Mouse (Mus musculus) kidney, adult 2 months (tissue): ENCODE measurements at regions not wholly inside any gene's neighbourhood (a gene's known extent, or its start where the extent isn't known, plus 50 kb on each side); places are given as distances from the start of the nearest gene placed in this dataset.

Source experiments
- DNase-seq: peaks from one replicate; pipeline ENCODE4 v3.0.0; 2021
- H3K27ac ChIP-seq: fragments of 200-500 bp; 2 replicates; pipeline ENCODE4 v1.5.1; 2012; ENCODE audit warnings: low read depth, low read length, control low read depth, inconsistent platforms; ENCODE audit not compliant: insufficient read depth
- H3K27me3 ChIP-seq: fragments of 200-500 bp; replicated peaks from 2 replicates; pipeline ENCODE4 v1.6.1; 2012; ENCODE audit warnings: mild to moderate bottlenecking, moderate library complexity, low read length, inconsistent platforms; ENCODE audit not compliant: control insufficient read depth, insufficient read depth
- H3K36me3 ChIP-seq: fragments of 200-500 bp; 2 replicates; pipeline ENCODE4 v1.6.1; 2012; ENCODE audit warnings: mild to moderate bottlenecking, moderate library complexity, low read length, inconsistent platforms; ENCODE audit not compliant: control insufficient read depth, insufficient read depth
- H3K4me1 ChIP-seq: fragments of 200-500 bp; 2 replicates; pipeline ENCODE4 v1.6.1; 2011; ENCODE audit warnings: low read length; ENCODE audit not compliant: control insufficient read depth, insufficient read depth
- H3K4me3 ChIP-seq: fragments of 200-500 bp; 2 replicates; pipeline ENCODE4 v1.5.1; 2011; ENCODE audit warnings: mild to moderate bottlenecking, low read depth, low read length, control low read depth; ENCODE audit not compliant: insufficient read depth
- CTCF ChIP-seq: fragments of 200-500 bp; conservative IDR thresholded peaks from 2 replicates; pipeline ENCODE4 v1.5.1; 2011; ENCODE audit warnings: low read depth, mild to moderate bottlenecking, control low read depth, low read length, moderate library complexity, mixed read lengths; ENCODE audit not compliant: insufficient read depth, insufficient read length
- POLR2A ChIP-seq: fragments of 200-500 bp; IDR thresholded peaks from one replicate; pipeline ENCODE4 v1.6.1; 2011; ENCODE audit warnings: low read depth, low read length, control low read depth
- WGBS: fragments of 180-500 bp; shearing (Covaris S2); methylation state at CpG from one replicate; pipeline ENCODE4 v1.1.7; 2018; 5-methylcytosine and 5-hydroxymethylcytosine counted together

DNA sequence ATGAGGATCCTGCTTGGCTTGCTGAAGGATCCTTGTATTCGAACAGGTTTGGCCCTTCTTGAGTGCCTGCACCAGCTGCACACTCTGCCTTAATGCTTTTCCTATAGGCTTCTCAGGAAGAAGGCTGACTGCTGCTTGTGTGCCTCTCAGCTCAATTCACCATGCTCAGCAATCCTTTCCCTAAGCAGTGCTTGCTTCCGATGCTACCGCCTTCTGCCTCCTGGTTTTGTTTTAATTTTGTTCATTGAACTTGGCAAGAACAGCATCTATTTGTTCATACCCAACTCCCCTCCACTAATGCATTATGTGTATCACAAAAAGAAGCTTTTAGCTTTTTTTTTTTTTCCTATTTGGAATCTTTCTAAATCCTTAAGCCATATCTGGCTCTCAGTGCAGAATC lies 3053.5 kb upstream of the Lrrc6 start:
- Histone ChIP-seq H3K36me3 (no peaks in the 10 kb centered on the region), H3K4me1 (no peaks in the 10 kb centered on the region), H3K27ac (no peak overlapping the region), H3K27me3 (no peaks in the 10 kb centered on the region), H3K4me3 (no peak overlapping the region)
- no peak for DNase-seq
- TF ChIP-seq CTCF (no peak), POLR2A (no peak)
- WGBS: 90% methylated on average over 3 of the region's 3 CpGs

DNA sequence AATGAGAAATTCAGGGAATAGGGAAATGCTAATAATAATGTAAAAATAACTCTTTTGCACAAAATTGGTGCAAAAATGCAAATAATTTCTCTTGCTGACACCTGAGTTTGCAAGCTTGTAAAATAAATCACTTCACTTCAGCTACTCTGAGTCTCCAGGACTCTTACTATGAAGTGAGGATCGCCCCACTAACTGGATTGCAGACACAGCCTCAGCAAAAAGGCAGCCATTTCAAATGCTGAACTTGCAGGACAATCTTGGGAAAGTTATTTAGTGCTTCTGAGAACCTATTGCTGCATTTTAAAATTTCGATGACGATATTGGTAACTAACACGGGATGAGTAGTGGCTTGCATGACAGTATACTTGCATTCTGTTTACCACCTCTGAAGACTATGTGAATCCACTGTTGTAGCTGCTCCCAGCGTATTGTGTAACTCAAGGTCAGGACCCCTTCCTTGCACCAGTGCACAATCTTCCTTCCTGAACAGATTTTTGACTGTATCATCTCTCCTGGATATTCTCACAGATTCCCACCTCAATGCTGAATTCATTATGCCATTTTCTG lies 3051.4 kb upstream of the Lrrc6 start:
- TF ChIP-seq POLR2A (no peak), CTCF (no peak)
- H3K36me3 ChIP-seq: no peaks in the 10 kb centered on the region
- 48% methylated on average over 5 of the region's 5 CpGs for WGBS
- DNase-seq: no peak
- H3K27me3 ChIP-seq: no peaks in the 10 kb centered on the region
- H3K4me3 ChIP-seq: no peak overlapping the region
- no peaks in the 10 kb centered on the region for H3K4me1 ChIP-seq
- H3K27ac ChIP-seq: no peak overlapping the region

DNA sequence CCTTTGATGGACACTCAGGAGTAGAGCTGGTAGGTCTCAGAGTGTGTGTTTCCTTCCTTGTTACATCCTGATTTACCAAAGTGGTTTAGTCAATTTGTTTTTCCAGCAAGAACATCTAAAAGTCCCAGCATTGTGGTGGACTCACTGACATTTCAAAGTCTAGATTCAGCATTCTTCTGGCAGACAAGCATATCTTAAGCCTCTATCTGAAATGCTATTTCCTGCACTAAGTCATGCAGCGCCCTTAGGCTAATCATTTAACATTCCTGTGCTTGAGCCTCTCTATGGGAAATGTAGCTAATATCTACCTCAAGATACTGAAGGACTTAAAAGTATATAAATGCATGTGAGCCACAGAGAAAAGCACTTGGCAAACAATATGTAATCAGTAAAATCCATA lies 3050.3 kb upstream of the Lrrc6 start:
- no peak for TF ChIP-seq POLR2A
- no peak for TF ChIP-seq CTCF
- WGBS: 50% methylated on average over 1 of the region's 1 CpGs
- Histone ChIP-seq H3K4me1 (no peaks in the 10 kb centered on the region), H3K36me3 (no peaks in the 10 kb centered on the region), H3K27me3 (no peaks in the 10 kb centered on the region), H3K27ac (no peak overlapping the region), H3K4me3 (no peak overlapping the region)
- no peak for DNase-seq

DNA sequence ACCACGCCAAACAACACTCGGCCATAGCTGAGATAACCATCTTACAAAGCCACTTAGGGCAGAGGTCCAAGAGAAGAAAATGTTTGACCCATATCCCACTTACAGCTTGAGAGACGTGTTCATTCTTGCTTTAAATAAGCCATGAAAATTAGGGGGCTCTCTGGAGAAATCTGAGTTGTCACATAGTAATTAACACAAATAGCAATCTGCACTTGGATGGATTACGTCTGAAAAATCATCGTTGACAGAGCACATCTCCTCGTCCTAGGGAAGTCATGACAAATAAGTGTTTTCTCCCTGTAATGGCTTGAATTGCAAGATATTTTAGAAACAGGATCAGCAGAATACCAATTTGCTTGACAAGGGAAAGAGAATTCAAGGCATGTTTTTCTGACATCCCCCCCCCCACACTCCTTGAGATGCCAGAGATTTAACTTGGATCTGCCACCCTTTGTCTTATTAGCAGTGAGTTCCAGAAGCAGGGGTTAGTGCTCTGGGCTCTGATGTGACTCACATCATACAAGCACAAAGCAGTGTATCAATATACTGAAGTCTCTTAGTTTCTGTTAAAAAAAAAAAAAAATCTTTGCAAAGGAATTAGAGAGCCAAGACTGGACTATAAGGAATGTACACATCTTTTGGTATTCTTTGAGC lies 3025.9 kb upstream of the Lrrc6 start:
- no peak for TF ChIP-seq POLR2A
- no peak for TF ChIP-seq CTCF
- Histone ChIP-seq H3K4me3 (no peak overlapping the region), H3K4me1 (no peaks in the 10 kb centered on the region), H3K27ac (no peak overlapping the region), H3K36me3 (no peaks in the 10 kb centered on the region), H3K27me3 (no peaks in the 10 kb centered on the region)
- WGBS: 63% methylated on average over 6 of the region's 6 CpGs
- no peak for DNase-seq

DNA sequence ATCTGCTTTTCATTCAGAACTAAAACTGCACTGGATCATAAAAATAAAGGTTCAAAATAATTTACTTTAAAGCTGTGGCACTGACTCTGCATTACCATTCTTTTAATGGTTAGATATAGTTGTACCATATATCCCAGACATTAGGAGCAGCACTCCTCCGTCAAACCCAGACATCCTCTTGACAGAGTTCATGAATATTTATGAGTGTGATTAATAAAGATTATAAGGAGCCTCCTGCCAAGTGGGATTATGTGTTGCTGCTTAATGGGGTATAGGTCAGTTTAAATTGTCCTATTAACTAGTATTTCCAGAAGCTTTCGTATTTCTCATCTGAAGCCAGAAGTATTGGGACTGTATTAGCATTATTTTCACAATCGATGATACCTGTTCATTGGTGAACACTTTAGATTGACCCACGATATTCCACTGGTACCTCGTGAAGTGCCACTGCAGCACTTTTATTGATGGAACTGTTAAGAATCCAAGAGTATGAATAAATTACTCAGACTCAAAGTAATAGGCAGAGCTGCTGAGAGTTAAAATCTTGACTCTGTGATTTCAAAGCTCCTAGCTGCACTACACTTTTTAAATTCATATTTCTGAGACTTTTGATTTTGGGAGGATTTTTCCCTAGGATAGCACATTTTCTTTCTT lies 2983.8 kb upstream of the Lrrc6 start:
- WGBS: 71% methylated on average over 5 of the region's 5 CpGs
- H3K4me3 ChIP-seq: no peak overlapping the region
- no peaks in the 10 kb centered on the region for H3K36me3 ChIP-seq
- no peaks in the 10 kb centered on the region for H3K4me1 ChIP-seq
- no peak for DNase-seq
- no peak overlapping the region for H3K27ac ChIP-seq
- TF ChIP-seq CTCF: no peak
- TF ChIP-seq POLR2A: no peak
- H3K27me3 ChIP-seq: no peaks in the 10 kb centered on the region

DNA sequence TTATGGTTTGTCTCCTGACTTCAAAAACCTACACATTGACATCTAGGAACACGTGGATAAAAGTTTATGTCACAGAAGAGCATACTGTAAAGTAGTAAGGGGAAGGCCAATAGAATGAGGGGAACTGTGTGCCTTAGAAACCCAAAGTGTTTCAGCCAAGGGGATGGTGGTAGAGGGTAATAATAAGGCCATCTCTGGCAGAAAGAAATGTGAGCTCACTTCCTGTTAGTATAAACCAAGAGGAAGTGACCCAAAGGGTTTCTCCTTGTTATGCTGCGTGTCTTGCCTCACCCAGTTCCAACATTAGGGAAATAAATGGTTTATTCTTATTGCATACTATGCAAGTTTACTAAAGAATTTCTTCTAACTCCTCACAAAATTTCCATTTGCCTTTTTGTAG lies 2982.4 kb upstream of the Lrrc6 start:
- 67% methylated on average over 2 of the region's 2 CpGs for WGBS
- no peaks in the 10 kb centered on the region for H3K27me3 ChIP-seq
- H3K36me3 ChIP-seq: no peaks in the 10 kb centered on the region
- DNase-seq: no peak
- H3K4me1 ChIP-seq: no peaks in the 10 kb centered on the region
- TF ChIP-seq CTCF: no peak
- TF ChIP-seq POLR2A: no peak
- no peak overlapping the region for H3K27ac ChIP-seq
- H3K4me3 ChIP-seq: no peak overlapping the region

DNA sequence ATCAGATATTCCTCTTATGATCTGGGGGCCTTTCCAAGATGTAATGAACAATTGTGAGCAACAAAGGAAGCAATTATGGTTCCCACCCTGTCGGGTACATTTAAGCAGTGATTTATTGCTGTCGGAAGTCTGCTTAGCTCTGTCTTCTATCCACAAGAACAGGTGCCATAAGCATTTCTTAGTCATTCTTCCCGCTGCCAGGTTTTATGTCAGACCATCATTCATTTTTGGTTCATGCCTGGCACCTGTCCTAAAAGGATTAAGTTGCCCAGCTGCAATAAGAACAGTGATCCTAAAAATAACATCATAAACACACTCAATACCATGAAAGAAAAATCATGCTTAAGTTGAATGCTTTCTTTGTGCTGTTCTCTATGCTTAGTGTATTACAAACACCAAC lies 2980.4 kb upstream of the Lrrc6 start:
- Histone ChIP-seq H3K4me3 (no peak overlapping the region), H3K27me3 (no peaks in the 10 kb centered on the region), H3K27ac (no peak overlapping the region), H3K36me3 (no peaks in the 10 kb centered on the region), H3K4me1 (no peaks in the 10 kb centered on the region)
- TF ChIP-seq CTCF (no peak), POLR2A (no peak)
- no peak for DNase-seq
- 41% methylated on average over 3 of the region's 3 CpGs for WGBS
